Mouse (Mus musculus): ENCODE results near the gene Hcrtr1. TPM values are rescaled to one million over a fixed set of nuclear protein-coding genes. Genes with fewer than 3 reads are reported as not detected.

The Hcrtr1 gene
- total RNA-seq, 1 experiment from 2014 or later, result not detected

- no peak for ATAC-seq (ENCODE audit: extremely low read depth, insufficient number of reproducible peaks, low FRiP score, poor library complexity, severe bottlenecking)
Measured at GRCm38 (mm10) chr4:130085246-130085820, 53.8 kb downstream of the Hcrtr1 start.

GRCm38 (mm10) chr4:130084331-130084945 lies 54.7 kb downstream of the Hcrtr1 start:
- no peak for ATAC-seq (ENCODE audit: extremely low read depth, insufficient number of reproducible peaks, low FRiP score, poor library complexity, severe bottlenecking)

GRCm38 (mm10) chr4:130082211-130082610 lies 56.9 kb downstream of the Hcrtr1 start:
- ATAC-seq (ENCODE audit: extremely low read depth, insufficient number of reproducible peaks, low FRiP score, poor library complexity, severe bottlenecking), result no peak

GRCm38 (mm10) chr4:130081345-130082190 lies 57.6 kb downstream of the Hcrtr1 start:
- ATAC-seq (ENCODE audit: extremely low read depth, insufficient number of reproducible peaks, low FRiP score, poor library complexity, severe bottlenecking), result no peak

Other genes starting within 250 kb of the Hcrtr1 start
- gene Spocd1, start 210.1 kb downstream of the Hcrtr1 start, total RNA-seq (2017), result not detected in 2 replicates
- 0.12 TPM in 1 of 2 replicates, not detected in the other for gene Adgrb2, start 154.5 kb downstream of the Hcrtr1 start, total RNA-seq (2017)
- not detected in 2 replicates for gene Col16a1, start 91.5 kb downstream of the Hcrtr1 start, total RNA-seq (2017)
- gene Pef1, start 36.8 kb downstream of the Hcrtr1 start, total RNA-seq (2017), result 21.9 and 22.7 TPM in 2 replicates
- 1.2 and 2.5 TPM in 2 replicates for gene Tinagl1, start 35.8 kb upstream of the Hcrtr1 start, total RNA-seq (2017)
- gene Gm853, start 83.0 kb upstream of the Hcrtr1 start, total RNA-seq (2017), result not detected in 2 replicates
- gene Serinc2, start 139.8 kb upstream of the Hcrtr1 start, total RNA-seq (2017), result not detected in 2 replicates
- gene Fabp3, start 169.2 kb upstream of the Hcrtr1 start, total RNA-seq (2017), result not detected in 2 replicates
- not detected in 2 replicates for gene Gm10570, start 169.3 kb upstream of the Hcrtr1 start, total RNA-seq (2017)
- 50.0 and 67.0 TPM in 2 replicates for gene Zcchc17, start 220.6 kb upstream of the Hcrtr1 start, total RNA-seq (2017)
- 37.9 and 45.6 TPM in 2 replicates for gene Snrnp40, start 220.8 kb upstream of the Hcrtr1 start, total RNA-seq (2017)

All from neutrophil, adult 5-6 weeks (primary cell).